Mouse (Mus musculus): ENCODE data around the gene Misp. TPM values are rescaled to one million over a fixed set of nuclear protein-coding genes. Genes with fewer than 3 reads are reported as not detected.

Misp gene
- polyA plus RNA-seq, 1 experiment from 2014 or later, result 2.5 TPM

DNA sequence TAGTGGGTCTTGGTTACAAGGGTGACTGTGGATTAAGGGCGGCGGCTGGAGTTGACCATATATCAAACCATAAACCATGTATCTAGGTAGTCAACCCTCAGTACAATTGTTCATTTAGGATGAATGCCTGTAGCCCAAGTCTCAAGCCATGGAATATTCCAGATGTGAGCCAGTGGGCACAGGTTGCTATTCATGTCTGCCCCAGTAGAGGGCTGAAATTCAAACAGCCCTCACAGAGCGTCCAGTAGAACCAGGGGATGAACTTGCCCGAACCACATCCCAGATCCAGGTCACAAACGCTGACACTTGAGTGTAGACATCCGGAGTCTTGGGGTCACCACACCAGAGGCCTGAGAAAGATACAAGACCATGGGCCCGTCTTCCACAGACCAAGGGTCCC lies 37.7 kb upstream of the Misp start:
- Histone ChIP-seq H3K4me2 (no peak overlapping the region), H3K27ac (no peak overlapping the region), H3K36me3 (no peaks in the 10 kb centered on the region), H3K9ac (no peak overlapping the region), H3K9me3 (no peaks in the 10 kb centered on the region), H3K4me3 (no peak overlapping the region), H3K27me3 (peaks cover 57% of the 10 kb centered on the region), H3K4me1 (peaks cover 29% of the 10 kb centered on the region)
- 63% methylated on average over 7 of the region's 7 CpGs for WGBS
- ATAC-seq (ENCODE audit: insufficient number of reproducible peaks, insufficient read depth, low FRiP score, low TSS enrichment, low read depth), result no peak

DNA sequence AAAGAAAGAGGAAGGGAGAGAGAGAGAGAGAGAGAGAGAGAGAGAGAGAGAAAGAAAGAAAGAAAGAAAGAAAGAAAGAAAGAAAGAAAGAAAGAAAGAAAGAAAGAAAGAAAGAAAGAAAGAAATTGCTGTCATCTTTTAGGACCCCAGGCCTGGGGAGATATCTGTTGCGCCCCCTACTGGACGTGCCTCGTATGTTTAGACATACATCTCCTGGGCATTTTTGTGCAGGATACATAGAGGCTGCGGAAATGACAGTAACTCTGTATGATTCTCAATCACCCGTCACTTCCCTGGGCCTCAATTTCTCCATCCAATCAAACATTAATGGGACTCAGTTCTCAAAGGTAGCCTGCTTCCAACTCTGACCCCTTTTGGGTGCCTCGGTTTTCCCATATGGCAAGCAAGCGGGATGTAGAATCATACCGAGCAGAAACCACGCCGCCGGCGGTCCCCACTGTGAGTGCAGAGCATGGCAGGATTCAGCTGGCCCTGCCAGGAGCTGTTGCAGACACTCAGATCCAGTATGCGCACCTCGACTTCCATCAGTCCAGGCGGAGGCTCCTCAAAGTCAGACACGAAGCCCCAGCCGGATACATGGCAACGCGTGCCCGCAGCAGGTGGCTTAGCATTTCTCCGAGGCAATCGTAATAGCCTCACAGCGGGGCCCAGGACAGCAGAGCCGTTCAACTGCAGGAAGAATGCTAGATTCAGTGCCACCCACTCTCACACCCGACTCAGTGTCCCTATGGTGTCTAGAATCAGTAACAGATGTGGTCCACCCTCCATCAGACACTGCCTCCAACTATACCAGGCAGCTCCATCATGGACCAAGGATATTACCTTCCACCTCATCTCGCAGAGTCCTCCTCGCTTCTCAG lies 36.6 kb upstream of the Misp start:
- WGBS, result 38% methylated on average over 27 of the region's 27 CpGs
- peaks cover 23% of the 10 kb centered on the region for H3K4me1 ChIP-seq
- no peak for ATAC-seq (ENCODE audit: insufficient number of reproducible peaks, insufficient read depth, low FRiP score, low TSS enrichment, low read depth)
- H3K36me3 ChIP-seq, result no peaks in the 10 kb centered on the region
- peaks cover 46% of the 10 kb centered on the region for H3K27me3 ChIP-seq
- H3K9ac ChIP-seq, result no peak overlapping the region
- H3K9me3 ChIP-seq, result no peaks in the 10 kb centered on the region
- H3K27ac ChIP-seq, result no peak overlapping the region
- no peak overlapping the region for H3K4me3 ChIP-seq
- H3K4me2 ChIP-seq, result no peak overlapping the region

GRCm38 (mm10) chr10:79788386-79789158 lies 32.2 kb upstream of the Misp start:
- H3K9me3 ChIP-seq, result no peaks in the 10 kb centered on the region
- no peak overlapping the region for H3K9ac ChIP-seq
- no peaks in the 10 kb centered on the region for H3K36me3 ChIP-seq
- no peak for ATAC-seq (ENCODE audit: insufficient number of reproducible peaks, insufficient read depth, low FRiP score, low TSS enrichment, low read depth)
- WGBS, result 33% methylated on average over 7 of the region's 7 CpGs
- peaks cover 6% of the 10 kb centered on the region; the same call in 1 of the 2 replicates for H3K27me3 ChIP-seq
- no peak overlapping the region for H3K4me3 ChIP-seq
- no peak overlapping the region for H3K27ac ChIP-seq
- H3K4me2 ChIP-seq, result no peak overlapping the region
- peaks cover 5% of the 10 kb centered on the region; the same call in 1 of the 2 replicates for H3K4me1 ChIP-seq

- Histone ChIP-seq H3K27me3 (peaks cover 5% of the 10 kb centered on the region; the same call in 1 of the 2 replicates), H3K4me3 (no peak overlapping the region), H3K36me3 (no peaks in the 10 kb centered on the region), H3K4me2 (no peak overlapping the region), H3K9ac (no peak overlapping the region), H3K27ac (no peak overlapping the region), H3K9me3 (no peaks in the 10 kb centered on the region), H3K4me1 (peaks cover 10% of the 10 kb centered on the region)
- WGBS, result 49% methylated on average over 2 of the region's 2 CpGs
- no peak for ATAC-seq (ENCODE audit: insufficient number of reproducible peaks, insufficient read depth, low FRiP score, low TSS enrichment, low read depth)
Measured at GRCm38 (mm10) chr10:79789581-79789980, 31.2 kb upstream of the Misp start.

GRCm38 (mm10) chr10:79790861-79791260 lies 29.9 kb upstream of the Misp start, which contains the start of gene Prss57:
Gene Prss57 (minus strand): TSS chr10:79790961.
- no peak within 1 kb of the TSS for H3K27ac ChIP-seq
- H3K4me2 ChIP-seq, result no peak within 1 kb of the TSS
- H3K9ac ChIP-seq, result no peak within 1 kb of the TSS
- no peaks in the 10 kb centered on the region for H3K9me3 ChIP-seq
- 87% methylated on average over 4 of the region's 4 CpGs for WGBS
- no peak within 1 kb of the TSS for H3K4me3 ChIP-seq
- H3K27me3 ChIP-seq, result no peaks in the 10 kb centered on the region
- peaks cover 18% of the 10 kb centered on the region for H3K4me1 ChIP-seq
- peaks cover 3% of the 10 kb centered on the region; the same call in 1 of the 2 replicates for H3K36me3 ChIP-seq
- ATAC-seq (ENCODE audit: insufficient number of reproducible peaks, insufficient read depth, low FRiP score, low TSS enrichment, low read depth), result no peak

DNA sequence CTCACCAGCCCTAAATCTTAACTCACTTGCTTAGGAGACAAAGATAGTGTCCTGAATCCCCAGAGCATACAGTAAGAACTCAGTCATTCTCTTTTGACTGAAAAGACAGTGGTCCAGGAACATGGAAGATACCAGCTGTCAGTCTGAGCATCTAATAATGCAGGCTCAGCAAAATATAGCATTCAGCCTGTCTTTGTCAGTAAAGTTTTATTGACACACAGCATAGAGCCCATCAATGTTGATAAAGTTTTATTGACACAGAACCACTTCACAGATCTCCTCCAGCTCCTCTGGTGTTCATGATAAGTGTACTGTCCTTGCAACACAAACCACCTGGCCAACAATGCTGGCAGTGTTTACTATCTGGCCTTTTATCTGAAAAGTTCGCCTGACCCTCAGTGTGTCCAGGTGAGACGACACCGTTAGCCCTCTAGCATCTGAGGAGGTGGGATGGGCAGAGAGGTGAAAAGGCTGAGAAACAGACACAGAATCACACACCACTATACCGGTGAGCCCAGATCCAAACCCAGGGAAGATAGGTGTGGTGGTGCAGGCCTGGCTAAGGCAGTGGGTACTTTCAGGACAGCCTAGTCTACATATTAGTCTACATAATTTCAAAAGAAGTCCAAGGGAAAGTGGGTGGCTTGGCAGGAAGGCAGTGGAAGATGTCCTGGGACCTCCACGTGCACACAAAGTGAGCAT lies 28.3 kb upstream of the Misp start:
- H3K4me2 ChIP-seq, result no peak overlapping the region
- peaks cover 24% of the 10 kb centered on the region for H3K4me1 ChIP-seq
- no peaks in the 10 kb centered on the region for H3K27me3 ChIP-seq
- no peaks in the 10 kb centered on the region for H3K9me3 ChIP-seq
- peak overlapping the region; percentile 86; the same call in 1 of the 2 replicates for H3K27ac ChIP-seq
- peaks cover 6% of the 10 kb centered on the region; the same call in 1 of the 2 replicates for H3K36me3 ChIP-seq
- H3K9ac ChIP-seq, result peak overlapping the region; percentile 98; the same call in 1 of the 2 replicates
- H3K4me3 ChIP-seq, result peak overlapping the region; percentile 91; the same call in 1 of the 2 replicates
- no peak for ATAC-seq (ENCODE audit: insufficient number of reproducible peaks, insufficient read depth, low FRiP score, low TSS enrichment, low read depth)
- WGBS, result 82% methylated on average over 5 of the region's 5 CpGs

- WGBS, result 8% methylated on average over 34 of the region's 51 CpGs
- peak within 1 kb of the TSS; percentile 98 for H3K9ac ChIP-seq
- H3K4me3 ChIP-seq, result peak within 1 kb of the TSS; percentile 91
- ATAC-seq (ENCODE audit: insufficient number of reproducible peaks, insufficient read depth, low FRiP score, low TSS enrichment, low read depth), result peak; percentile 56; the same call in 1 of the 2 replicates
- peaks cover 6% of the 10 kb centered on the region; the same call in 1 of the 2 replicates for H3K36me3 ChIP-seq
- H3K27ac ChIP-seq, result peak within 1 kb of the TSS; percentile 86
- H3K4me2 ChIP-seq, result peak within 1 kb of the TSS; percentile 85
- no peaks in the 10 kb centered on the region for H3K9me3 ChIP-seq
- no peaks in the 10 kb centered on the region for H3K27me3 ChIP-seq
- peaks cover 24% of the 10 kb centered on the region for H3K4me1 ChIP-seq
Measured at GRCm38 (mm10) chr10:79793051-79793737, 27.6 kb upstream of the Misp start, which contains the start of gene Palm. Gene Palm (plus strand): TSS chr10:79793572.

- Histone ChIP-seq H3K4me2 (peak overlapping the region; percentile 85), H3K36me3 (peaks cover 6% of the 10 kb centered on the region; the same call in 1 of the 2 replicates), H3K9me3 (no peaks in the 10 kb centered on the region), H3K27me3 (no peaks in the 10 kb centered on the region), H3K4me3 (peak overlapping the region; percentile 91), H3K27ac (peak overlapping the region; percentile 86), H3K9ac (peak overlapping the region; percentile 98), H3K4me1 (peaks cover 24% of the 10 kb centered on the region)
- WGBS, result 1% methylated on average over 37 of the region's 38 CpGs
- ATAC-seq (ENCODE audit: insufficient number of reproducible peaks, insufficient read depth, low FRiP score, low TSS enrichment, low read depth), result no peak
Measured at GRCm38 (mm10) chr10:79793738-79794490, 26.9 kb upstream of the Misp start.

- H3K27me3 ChIP-seq, result no peaks in the 10 kb centered on the region
- ATAC-seq (ENCODE audit: insufficient number of reproducible peaks, insufficient read depth, low FRiP score, low TSS enrichment, low read depth), result no peak
- WGBS, result 10% methylated on average over 10 of the region's 10 CpGs
- H3K36me3 ChIP-seq, result peaks cover 6% of the 10 kb centered on the region; the same call in 1 of the 2 replicates
- peak overlapping the region; percentile 98 for H3K9ac ChIP-seq
- H3K9me3 ChIP-seq, result no peaks in the 10 kb centered on the region
- peak overlapping the region; percentile 85 for H3K4me2 ChIP-seq
- peaks cover 24% of the 10 kb centered on the region for H3K4me1 ChIP-seq
- peak overlapping the region; percentile 86 for H3K27ac ChIP-seq
- H3K4me3 ChIP-seq, result peak overlapping the region; percentile 91
Measured at GRCm38 (mm10) chr10:79794491-79794931, 26.3 kb upstream of the Misp start.

- H3K36me3 ChIP-seq, result peaks cover 6% of the 10 kb centered on the region; the same call in 1 of the 2 replicates
- H3K4me1 ChIP-seq, result peaks cover 24% of the 10 kb centered on the region
- H3K27ac ChIP-seq, result no peak overlapping the region
- no peak overlapping the region for H3K4me3 ChIP-seq
- no peaks in the 10 kb centered on the region for H3K27me3 ChIP-seq
- H3K9me3 ChIP-seq, result no peaks in the 10 kb centered on the region
- no peak for ATAC-seq (ENCODE audit: insufficient number of reproducible peaks, insufficient read depth, low FRiP score, low TSS enrichment, low read depth)
- H3K4me2 ChIP-seq, result no peak overlapping the region
- H3K9ac ChIP-seq, result no peak overlapping the region
- WGBS, result 97% methylated on average over 3 of the region's 3 CpGs
Measured at GRCm38 (mm10) chr10:79795905-79796304, 24.9 kb upstream of the Misp start.

Data from embryonic facial prominence, embryonic 13.5 days (tissue).